8 mouse cellular contexts compared by ENCODE assay signal in genomic region chr17:86437516-86438277, GRCm38 (mm10).
A peak's percentile ranks its signal among the peaks of the same experiment; 100 is the strongest.
DNase-seq lines count a peak whose midpoint lies in the region; ATAC-seq lines count a peak whose summit lies in the region.

No protein-coding gene starts in this region.

- ATAC-seq in intestine, embryonic 15.5 days, result no peak; the same call in 1 of the 2 replicates
- ATAC-seq in intestine, embryonic 16.5 days, result no peak
- no peak for ATAC-seq in midbrain, embryonic 15.5 days (replicated peaks)

- H3K9me3 ChIP-seq in intestine, embryonic 15.5 days, result no peaks in the 10 kb centered on the region
- no peaks in the 10 kb centered on the region for H3K9me3 ChIP-seq in intestine, embryonic 16.5 days (ENCODE audit: control insufficient read depth, low read length)
- peaks cover 6% of the 10 kb centered on the region for H3K9me3 ChIP-seq in megakaryocyte, embryonic 14.5 days
- H3K9me3 ChIP-seq in midbrain, embryonic 15.5 days, result no peaks in the 10 kb centered on the region

- no peak overlapping the region for H3K9ac ChIP-seq in intestine, embryonic 15.5 days
- no peak overlapping the region for H3K9ac ChIP-seq in intestine, embryonic 16.5 days (ENCODE audit: low read depth, low read length)
- no peak overlapping the region for H3K9ac ChIP-seq in midbrain, embryonic 15.5 days

- no peaks in the 10 kb centered on the region for H3K27me3 ChIP-seq in intestine, embryonic 15.5 days (replicated peaks)
- no peaks in the 10 kb centered on the region for H3K27me3 ChIP-seq in intestine, embryonic 16.5 days (replicated peaks; ENCODE audit: control insufficient read depth, insufficient read depth, low read length)
- no peaks in the 10 kb centered on the region for H3K27me3 ChIP-seq in megakaryocyte, embryonic 14.5 days (replicated peaks)
- H3K27me3 ChIP-seq in midbrain, embryonic 15.5 days (replicated peaks), result no peaks in the 10 kb centered on the region

- peak overlapping the region; percentile 26; the same call in 1 of the 2 replicates for H3K4me2 ChIP-seq in intestine, embryonic 15.5 days (replicated peaks)
- no peak overlapping the region for H3K4me2 ChIP-seq in intestine, embryonic 16.5 days (ENCODE audit: low read depth, low read length)
- H3K4me2 ChIP-seq in midbrain, embryonic 15.5 days, result no peak overlapping the region

- 0 out of 2 replicates have a peak overlapping the region, but pooled peaks have one; percentile 3 for H3K27ac ChIP-seq in intestine, embryonic 15.5 days
- H3K27ac ChIP-seq in intestine, embryonic 16.5 days (ENCODE audit: low read length), result no peak overlapping the region
- no peak overlapping the region for H3K27ac ChIP-seq in midbrain, embryonic 15.5 days

- intact Hi-C loops in heart, postnatal 14 days (cut with DNase I), result no loop called here

- WGBS in intestine, embryonic 15.5 days, result 67% methylated on average over 20 of the region's 20 CpGs
- 73% methylated on average over 20 of the region's 20 CpGs for WGBS in intestine, embryonic 16.5 days
- WGBS in midbrain, embryonic 15.5 days, result 74% methylated on average over 20 of the region's 20 CpGs

- H3K4me1 ChIP-seq in intestine, embryonic 15.5 days (replicated peaks), result peaks cover 7% of the 10 kb centered on the region; the same call in 1 of the 2 replicates
- H3K4me1 ChIP-seq in intestine, embryonic 16.5 days (ENCODE audit: control insufficient read depth, insufficient read depth, low read length), result peaks cover 8% of the 10 kb centered on the region; the same call in 1 of the 2 replicates
- H3K4me1 ChIP-seq in megakaryocyte, embryonic 14.5 days, result peaks cover 56% of the 10 kb centered on the region
- peaks cover 3% of the 10 kb centered on the region; the same call in 1 of the 2 replicates for H3K4me1 ChIP-seq in midbrain, embryonic 15.5 days

- H3K4me3 ChIP-seq in intestine, embryonic 15.5 days (replicated peaks), result no peak overlapping the region
- no peak overlapping the region for H3K4me3 ChIP-seq in intestine, embryonic 16.5 days (ENCODE audit: low read length)
- peak overlapping the region; percentile 89 for H3K4me3 ChIP-seq in megakaryocyte, embryonic 14.5 days (replicated peaks)
- H3K4me3 ChIP-seq in midbrain, embryonic 15.5 days, result no peak overlapping the region

- peak; percentile 80 for DNase-seq in cerebellum, adult 9-11 months
- peak; percentile 40 to 47 for DNase-seq in heart, postnatal 14 days
- DNase-seq in thymus, postnatal 0 days (ENCODE audit: low spot score), result peak; percentile 84
- no peak for DNase-seq in liver

- H3K36me3 ChIP-seq in intestine, embryonic 15.5 days, result no peaks in the 10 kb centered on the region
- no peaks in the 10 kb centered on the region for H3K36me3 ChIP-seq in intestine, embryonic 16.5 days (ENCODE audit: control insufficient read depth, insufficient read depth, low read length)
- peaks cover 5% of the 10 kb centered on the region for H3K36me3 ChIP-seq in megakaryocyte, embryonic 14.5 days (replicated peaks; ENCODE audit: low read length)
- no peaks in the 10 kb centered on the region for H3K36me3 ChIP-seq in midbrain, embryonic 15.5 days (replicated peaks)
